8 mouse cellular contexts compared by ENCODE assay signal in the genomic region with DNA sequence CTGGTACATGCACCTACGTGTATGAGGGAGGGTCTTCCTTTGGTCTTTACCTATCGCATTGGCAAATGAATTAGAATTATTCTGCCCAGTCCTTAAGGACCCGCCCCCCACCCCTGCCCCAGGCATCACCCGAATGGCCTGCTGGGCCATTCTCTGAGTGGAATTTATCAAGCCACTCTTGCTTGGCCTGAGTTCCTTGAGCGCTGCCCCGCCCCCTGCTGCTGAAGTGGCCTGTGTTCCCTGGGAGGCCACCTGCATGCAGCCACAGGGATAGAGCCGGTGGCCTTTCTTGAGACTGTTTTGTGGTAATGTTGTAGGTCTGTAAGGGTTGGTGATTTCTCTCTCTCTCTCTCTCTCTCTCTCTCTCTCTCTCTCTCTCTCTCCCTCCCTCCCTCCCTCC. TPM values are rescaled to one million over a fixed set of nuclear protein-coding genes. Genes with fewer than 3 reads are reported as not detected.
DNase-seq lines count a peak whose midpoint lies in the region; ATAC-seq lines count a peak whose summit lies in the region.

No protein-coding gene starts in this region.

- DNase-seq in ZHBTc4 (ENCODE audit: low read depth, low spot score), result peak; percentile 56
- peak; percentile 32 for DNase-seq in embryo, embryonic 9.5 days (ENCODE audit: extremely low spot score)
- peak; percentile 29 for DNase-seq in kidney, adult 11 months
- DNase-seq in lung, postnatal 25 days (ENCODE audit: low spot score), result peak; percentile 31
- no peak for DNase-seq in layer of hippocampus, postnatal 36 days
- DNase-seq in spleen, postnatal 36 days (ENCODE audit: low spot score in 2 of 2), result no peak
- no peak for DNase-seq in layer of hippocampus, adult 9-11 months

- no peak for ATAC-seq in erythroblast, adult 5-6 weeks (replicated peaks; ENCODE audit: low FRiP score, poor library complexity, severe bottlenecking)

RNA-seq across cellular contexts. Expression of gene B3gat2, which starts 2.2 kb away (rescaled TPM):
- total RNA-seq in erythroblast, adult 5-6 weeks (2015; ENCODE audit: low replicate concordance), result not detected in 2 replicates
- 0.43 and 3.1 TPM in 2 replicates for total RNA-seq in erythroblast, adult 5-6 weeks (2017; ENCODE audit: low replicate concordance)
- 10 to 100 TPM; 13.4 to 14.3 TPM for total RNA-seq in layer of hippocampus, postnatal 36 days (2021)

Comparison
In these comparisons a context has a peak if more than half of its experiments do, and no peak if none do; other contexts are left out.
1. DNase-seq: peak in ZHBTc4 (single experiment), embryo, embryonic 9.5 days (single experiment), kidney, adult 11 months (single experiment) and lung, postnatal 25 days (single experiment); none in layer of hippocampus, postnatal 36 days (0 of 2), spleen, postnatal 36 days (0 of 2) and layer of hippocampus, adult 9-11 months (single experiment).